Mouse (Mus musculus) CH12.LX (cell line): ENCODE measurements at regions not wholly inside any gene's neighbourhood (a gene's known extent, or its start where the extent isn't known, plus 50 kb on each side); places are given as distances from the start of the nearest gene placed in this dataset.

Source experiments
- CHD2 ChIP-seq: IDR thresholded peaks from 2 replicates; pipeline ENCODE4 v1.6.1; 2011; ENCODE audit warnings: low read length, improper control_type of control experiment
- CTCF ChIP-seq, 2 experiments: IDR thresholded peaks in 1 of 2; conservative IDR thresholded peaks in 1 of 2; 2 replicates each; pipeline ENCODE4 v1.5.1; 2011 to 2012; ENCODE audit warnings: low read depth in 2 of 2, low read length in 2 of 2, improper control_type of control experiment in 1 of 2, inconsistent platforms in 1 of 2, mild to moderate bottlenecking in 1 of 2, moderate library complexity in 1 of 2
- E2F4 ChIP-seq: IDR thresholded peaks from 2 replicates; pipeline ENCODE4 v1.6.1; 2011; ENCODE audit warnings: low read depth, low read length, improper control_type of control experiment; ENCODE audit not compliant: insufficient replicate concordance
- NELFE ChIP-seq: IDR thresholded peaks from 2 replicates; pipeline ENCODE4 v1.6.1; 2011; ENCODE audit warnings: low read depth, low read length, improper control_type of control experiment
- POLR2AphosphoS2 ChIP-seq: IDR thresholded peaks from 2 replicates; pipeline ENCODE4 v1.6.1; 2011; ENCODE audit warnings: low read depth, low read length, improper control_type of control experiment
- ZC3H11A ChIP-seq: IDR thresholded peaks from 2 replicates; pipeline ENCODE4 v1.6.1; 2012; ENCODE audit warnings: low read depth, mild to moderate bottlenecking, inconsistent platforms, low read length, improper control_type of control experiment

- TF ChIP-seq E2F4: no peak
- TF ChIP-seq CTCF (conservative IDR thresholded peaks at IDR 0.05 in 1 of 2, IDR thresholded peaks at IDR 0.05 in 1 of 2; ENCODE audit: low read depth in 2 of 2, low read length in 2 of 2): no peak
- TF ChIP-seq POLR2AphosphoS2: no peak
- TF ChIP-seq ZC3H11A: no peak
- no peak for TF ChIP-seq CHD2
- TF ChIP-seq NELFE: no peak
These were observed 109.6 kb downstream of the Fam168b start for GRCm38 (mm10) chr1:34733026-34733913.
